Mouse (Mus musculus) ovary, postnatal 14 days (tissue): ENCODE measurements around the gene Bod1l.

ENCODE experiments used
- DNase-seq: peaks from one replicate; pipeline ENCODE4 v3.0.0; 2022; ENCODE audit warnings: low spot score

Bod1l gene

DNA sequence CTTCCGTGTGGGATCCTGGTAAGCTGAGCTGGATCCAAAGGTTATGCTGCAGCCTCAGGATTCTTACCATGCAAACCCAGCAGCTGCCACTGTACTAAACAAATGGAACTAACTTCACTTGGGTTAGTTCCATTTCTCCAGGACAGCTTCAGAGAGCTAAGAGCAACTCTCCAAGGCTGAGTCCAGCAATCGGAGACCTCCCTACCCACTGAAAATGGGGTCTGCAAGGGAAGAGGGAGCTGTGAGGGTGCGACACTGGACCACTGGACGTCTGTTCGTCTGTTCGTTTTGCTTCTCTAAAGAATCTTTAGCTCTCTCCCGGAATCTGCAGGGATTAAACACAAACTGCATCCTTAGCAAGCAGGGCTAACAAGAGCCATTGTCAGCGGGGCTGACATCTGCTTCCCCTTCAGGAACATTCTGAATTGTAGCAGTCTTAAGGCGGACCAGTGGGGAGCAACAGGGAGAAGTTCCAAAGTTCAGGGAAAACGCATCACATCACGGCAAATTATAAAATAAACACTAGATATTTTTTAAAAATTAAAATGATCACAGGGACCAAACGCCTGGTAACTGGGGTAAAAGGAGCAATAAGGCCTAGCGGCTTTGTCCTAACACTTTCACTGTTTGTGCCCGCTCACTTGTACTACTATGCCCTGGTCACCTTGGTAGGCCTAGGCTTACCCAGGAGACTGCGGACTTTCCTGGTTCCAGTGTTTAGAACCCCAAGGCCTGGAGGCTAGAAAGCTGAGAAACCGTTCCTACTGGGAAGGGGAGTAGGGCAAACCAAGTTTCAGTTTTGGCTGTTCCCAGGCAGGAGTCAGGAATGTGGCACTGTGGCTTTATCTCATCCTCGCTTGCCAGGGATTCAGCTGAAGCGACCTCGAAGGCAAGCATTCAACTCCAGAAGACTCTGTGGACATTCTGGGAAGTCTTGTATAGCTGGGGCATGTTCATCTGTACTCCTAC lies 85.2 kb downstream of the Bod1l start:
- no peak for DNase-seq

GRCm38 (mm10) chr5:41757338-41757737 lies 86.8 kb downstream of the Bod1l start:
- DNase-seq: no peak

GRCm38 (mm10) chr5:41756396-41756795 lies 87.7 kb downstream of the Bod1l start:
- DNase-seq: no peak

DNA sequence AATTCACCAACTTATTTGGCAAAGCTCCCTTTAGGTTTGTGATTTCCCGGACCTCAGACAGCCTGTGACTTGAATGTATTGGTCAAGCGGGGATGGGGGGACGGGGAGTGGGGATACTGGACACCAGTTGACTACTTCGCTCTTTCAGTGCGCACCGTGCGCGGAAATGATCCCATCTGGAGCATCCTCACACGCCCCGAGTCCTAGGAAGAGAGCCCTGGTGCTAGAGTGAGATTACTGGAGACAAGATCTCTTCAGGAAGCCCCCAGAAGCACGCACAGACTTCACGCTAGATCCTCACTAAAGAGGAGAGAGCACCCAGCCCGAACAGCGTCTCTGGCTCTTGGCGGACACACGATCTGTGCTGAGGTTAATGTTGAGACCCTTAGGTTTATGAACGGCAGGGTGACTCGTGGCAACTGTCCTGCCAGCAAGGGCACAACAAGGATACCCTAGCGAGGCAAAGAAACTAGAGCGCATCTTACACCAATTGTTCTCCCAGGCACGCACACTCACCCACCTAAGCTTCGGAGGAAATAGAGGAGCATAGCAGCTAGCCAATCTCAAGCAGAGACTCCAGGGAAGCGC lies 88.6 kb downstream of the Bod1l start:
- DNase-seq: no peak

DNA sequence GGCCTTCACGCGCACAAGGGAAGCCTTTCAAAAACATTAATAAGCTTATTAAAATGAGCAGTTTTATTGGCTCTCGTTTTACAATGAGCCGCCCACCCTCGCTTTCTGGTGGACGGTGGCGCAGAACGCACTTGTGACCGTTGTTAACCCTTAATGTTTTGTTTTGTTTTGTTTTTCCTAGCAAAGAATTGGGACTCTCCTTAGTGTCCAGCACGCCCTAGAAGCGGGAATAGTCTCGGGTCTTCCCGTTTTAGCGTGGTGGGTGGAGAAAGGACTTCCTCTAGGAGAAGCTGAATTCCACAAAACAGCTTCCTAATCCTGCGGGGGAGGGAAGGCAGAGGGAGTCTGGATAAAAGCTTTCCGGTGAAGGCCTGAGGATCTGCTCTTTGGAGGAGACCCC lies 89.3 kb downstream of the Bod1l start:
- no peak for DNase-seq

GRCm38 (mm10) chr5:41754226-41754775 lies 89.8 kb downstream of the Bod1l start:
- no peak for DNase-seq

DNA sequence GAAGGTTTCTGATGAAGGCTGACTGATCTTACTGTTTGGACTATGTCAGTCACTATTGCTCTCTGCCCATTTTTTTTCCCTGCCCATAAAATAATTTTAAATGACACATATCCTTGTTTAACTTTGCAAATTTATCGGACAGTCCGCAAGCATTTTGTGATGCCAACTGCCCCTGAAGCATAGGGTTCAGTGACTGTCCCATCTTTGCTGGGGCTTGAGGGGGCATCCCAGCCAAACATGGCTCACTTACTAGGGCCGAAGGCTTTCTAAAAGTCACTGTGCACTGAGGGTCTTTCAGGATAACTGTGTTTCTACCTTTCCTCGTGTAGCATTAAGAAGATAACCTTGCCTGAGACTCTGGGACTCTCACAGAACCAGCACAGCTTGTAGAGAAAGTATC lies 91.4 kb downstream of the Bod1l start:
- no peak for DNase-seq

- DNase-seq: no peak
These were observed 99.0 kb downstream of the Bod1l start for GRCm38 (mm10) chr5:41744898-41745780.

DNA sequence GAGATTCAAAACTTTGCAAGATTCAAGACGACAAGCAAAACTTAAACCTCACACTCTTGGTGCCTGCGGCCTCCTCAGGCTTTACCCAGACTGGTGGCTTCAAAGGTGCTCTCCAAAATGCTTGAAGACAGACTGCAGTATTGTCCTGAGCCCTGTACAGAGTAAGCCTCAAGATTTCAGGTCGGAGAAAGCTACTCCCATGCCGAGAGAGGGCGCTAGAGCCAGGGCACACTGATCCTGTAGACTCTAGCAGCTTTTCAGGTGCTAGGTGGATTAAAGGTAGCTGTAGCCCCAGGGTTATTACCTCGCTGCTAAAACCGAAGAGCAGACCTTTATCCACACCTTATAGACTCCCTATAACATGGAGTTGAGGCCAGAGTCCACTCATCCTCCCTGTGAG lies 99.9 kb downstream of the Bod1l start:
- no peak for DNase-seq

- no peak for DNase-seq
These were observed 105.3 kb downstream of the Bod1l start for GRCm38 (mm10) chr5:41738817-41739216.
